Mouse (Mus musculus): ENCODE measurements around the gene Tctex1d2. TPM values are rescaled to one million over a fixed set of nuclear protein-coding genes. Genes with fewer than 3 reads are reported as not detected.

Gene Tctex1d2
- polyA plus RNA-seq (2012; fragmentation: generic; extraction: Trizol): 10 to 100 TPM in 1 of 2 experiments, 1 to 10 TPM in 1; 2.8 to 19.6 TPM

GRCm38 (mm10) chr16:32419517-32420483 is at the start of gene Tctex1d2:
TSS of gene Tctex1d2 (plus strand) at chr16:32419702.

DNA sequence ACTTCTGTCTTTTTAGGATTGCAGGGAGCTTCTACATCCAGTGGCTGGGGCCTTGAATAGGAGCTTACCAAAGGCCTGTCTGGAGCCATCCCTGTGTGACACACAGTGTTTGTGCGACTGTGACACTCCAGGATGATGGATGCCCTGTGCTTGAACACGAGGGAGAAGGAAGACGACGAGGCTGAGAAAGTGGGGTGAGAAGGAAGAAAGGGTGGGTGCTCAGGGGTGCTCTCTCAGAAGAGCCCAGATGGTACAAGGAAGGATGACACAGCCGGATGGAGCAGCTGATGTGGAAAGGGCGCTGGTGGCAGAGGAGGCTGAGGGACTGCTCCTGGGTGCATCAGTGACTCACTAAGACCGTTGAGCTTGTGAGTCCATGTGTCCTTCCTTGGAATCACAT is 19.2 kb upstream of the Tctex1d2 start, which contains the start of gene Tm4sf19:
Gene Tm4sf19, plus strand, starts transcription at position 240 of the 400 bp plus-strand sequence.

DNA sequence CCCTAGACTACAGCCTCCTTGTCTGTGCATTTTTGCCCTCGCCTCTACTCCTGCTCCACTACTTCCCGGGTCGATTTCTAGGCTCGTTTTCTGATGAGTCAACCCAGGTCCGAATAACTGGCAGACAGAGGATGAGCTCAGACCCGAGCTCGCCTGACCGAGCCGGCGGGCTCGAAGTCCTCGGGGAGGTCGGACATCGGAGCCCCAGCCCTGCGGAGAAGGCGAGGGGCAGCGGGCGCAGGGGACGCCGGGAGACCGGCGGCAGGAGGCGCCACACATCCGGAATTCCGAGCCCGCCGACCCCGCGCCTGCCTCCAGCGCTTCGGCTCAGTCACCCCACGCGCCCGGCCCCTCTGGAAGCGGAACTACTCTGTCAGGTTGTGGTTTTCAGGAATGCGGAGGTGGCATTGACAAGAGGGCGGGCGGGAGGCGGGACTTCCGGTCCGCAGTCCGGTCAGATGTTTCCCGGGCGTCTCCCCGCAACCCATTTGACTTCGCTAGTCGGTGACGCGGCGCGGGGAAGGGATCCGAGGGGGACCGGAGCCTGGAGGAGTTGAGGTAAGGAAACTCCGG is 11.1 kb downstream of the Tctex1d2 start, which contains the start of gene Pcyt1a:
Gene Pcyt1a, plus strand, starts transcription at position 448 of the 573 bp plus-strand sequence.

Other genes starting within 250 kb of the Tctex1d2 start
- not detected for gene Bex6, start 239.9 kb upstream of the Tctex1d2 start, polyA plus RNA-seq (2012; fragmentation: generic; extraction: Trizol)
- 1 to 10 TPM in 1 of 2 experiments, under 1 TPM in 1; 0.44 to 3.6 TPM for gene Fbxo45, start 172.5 kb upstream of the Tctex1d2 start, polyA plus RNA-seq (2012; fragmentation: generic; extraction: Trizol)
- gene Wdr53, start 172.5 kb upstream of the Tctex1d2 start, polyA plus RNA-seq (2012; fragmentation: generic; extraction: Trizol): 10 to 100 TPM in 1 of 2 experiments, 1 to 10 TPM in 1; 4.1 to 11.1 TPM
- gene Smco1, start 148.2 kb upstream of the Tctex1d2 start, polyA plus RNA-seq (2012; fragmentation: generic; extraction: Trizol): not detected
- 1 to 10 TPM; 1.7 to 5.0 TPM for gene Rnf168, start 142.2 kb upstream of the Tctex1d2 start, polyA plus RNA-seq (2012; fragmentation: generic; extraction: Trizol)
- gene Ubxn7, start 87.4 kb upstream of the Tctex1d2 start, polyA plus RNA-seq (2012; fragmentation: generic; extraction: Trizol): 1 to 10 TPM in 1 of 2 experiments, under 1 TPM in 1; 0.32 to 3.5 TPM
- gene Tm4sf19, start 19.2 kb upstream of the Tctex1d2 start, polyA plus RNA-seq (2012; fragmentation: generic; extraction: Trizol): under 1 TPM in 1 of 2 experiments, not detected in 1; 0.06 TPM
- 10 to 100 TPM in 1 of 2 experiments, 1 to 10 TPM in 1; 2.3 to 16.0 TPM for gene Pcyt1a, start 11.2 kb downstream of the Tctex1d2 start, polyA plus RNA-seq (2012; fragmentation: generic; extraction: Trizol)
- under 1 TPM; 0.42 to 0.95 TPM for gene Slc51a, start 68.2 kb downstream of the Tctex1d2 start, polyA plus RNA-seq (2012; fragmentation: generic; extraction: Trizol)
- gene Zdhhc19, start 76.6 kb downstream of the Tctex1d2 start, polyA plus RNA-seq (2012; fragmentation: generic; extraction: Trizol): not detected
- 1 to 10 TPM; 1.2 to 1.3 TPM for gene Tfrc, start 189.2 kb downstream of the Tctex1d2 start, polyA plus RNA-seq (2012; fragmentation: generic; extraction: Trizol)
- gene Tnk2, start 224.2 kb downstream of the Tctex1d2 start, polyA plus RNA-seq (2012; fragmentation: generic; extraction: Trizol): 10 to 100 TPM; 31.4 to 40.3 TPM